7 mouse cellular contexts compared by ENCODE assay signal in the genomic region with DNA sequence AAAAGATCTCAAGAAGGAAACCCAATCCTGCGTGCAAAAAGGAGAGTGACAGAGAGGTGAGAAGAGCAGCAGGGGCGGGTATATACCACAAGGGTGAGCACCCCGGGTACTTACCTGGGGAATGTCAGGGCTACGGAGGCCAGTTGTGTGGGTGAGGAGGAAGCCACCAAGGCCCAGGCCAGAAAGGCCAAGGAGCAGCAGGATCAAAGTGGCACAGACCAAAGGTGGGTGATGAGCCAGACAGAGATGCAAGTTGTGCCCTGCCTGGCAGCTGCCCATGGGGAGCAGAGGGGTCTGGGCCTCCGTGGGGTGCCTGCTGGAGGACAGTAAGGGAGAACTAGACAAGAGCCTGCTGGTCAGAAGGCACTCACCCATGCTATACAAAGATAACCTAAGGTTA. TPM values are rescaled to one million over a fixed set of nuclear protein-coding genes. Genes with fewer than 3 reads are reported as not detected.
DNase-seq lines count a peak whose midpoint lies in the region; ATAC-seq lines count a peak whose summit lies in the region.

No protein-coding gene starts in this region.

- no peaks in the 10 kb centered on the region for H3K9me3 ChIP-seq in lung, embryonic 15.5 days
- H3K9me3 ChIP-seq in embryonic facial prominence, embryonic 15.5 days (replicated peaks), result no peaks in the 10 kb centered on the region
- H3K9me3 ChIP-seq in hindbrain, embryonic 12.5 days (replicated peaks), result no peaks in the 10 kb centered on the region
- H3K9me3 ChIP-seq in neural tube, embryonic 13.5 days, result no peaks in the 10 kb centered on the region

- no peaks in the 10 kb centered on the region for H3K27me3 ChIP-seq in lung, embryonic 15.5 days
- no peaks in the 10 kb centered on the region for H3K27me3 ChIP-seq in embryonic facial prominence, embryonic 15.5 days
- H3K27me3 ChIP-seq in hindbrain, embryonic 12.5 days, result no peaks in the 10 kb centered on the region
- no peaks in the 10 kb centered on the region for H3K27me3 ChIP-seq in neural tube, embryonic 13.5 days

- H3K9ac ChIP-seq in lung, embryonic 15.5 days, result no peak overlapping the region
- 0 out of 2 replicates have a peak overlapping the region, but pooled peaks have one; percentile 68 for H3K9ac ChIP-seq in embryonic facial prominence, embryonic 15.5 days
- H3K9ac ChIP-seq in hindbrain, embryonic 12.5 days, result no peak overlapping the region
- peak overlapping the region; percentile 88 for H3K9ac ChIP-seq in neural tube, embryonic 13.5 days

- H3K4me3 ChIP-seq in lung, embryonic 15.5 days, result no peak overlapping the region
- H3K4me3 ChIP-seq in embryonic facial prominence, embryonic 15.5 days (replicated peaks), result peak overlapping the region; percentile 75; the same call in 1 of the 2 replicates
- H3K4me3 ChIP-seq in hindbrain, embryonic 12.5 days, result no peak overlapping the region
- H3K4me3 ChIP-seq in neural tube, embryonic 13.5 days, result no peak overlapping the region

- no peak overlapping the region for H3K27ac ChIP-seq in lung, embryonic 15.5 days
- H3K27ac ChIP-seq in embryonic facial prominence, embryonic 15.5 days (replicated peaks), result no peak overlapping the region
- no peak overlapping the region for H3K27ac ChIP-seq in hindbrain, embryonic 12.5 days
- H3K27ac ChIP-seq in neural tube, embryonic 13.5 days (replicated peaks), result no peak overlapping the region

- no peak for DNase-seq in lung, adult 18-20 months
- no peak for DNase-seq in layer of hippocampus, adult 9-10 months (ENCODE audit: low spot score)
- no peak for DNase-seq in frontal cortex, postnatal 14 days (ENCODE audit: low spot score in 2 of 2)

- H3K36me3 ChIP-seq in lung, embryonic 15.5 days, result peaks cover under 1% of the 10 kb centered on the region; the same call in 1 of the 2 replicates
- H3K36me3 ChIP-seq in embryonic facial prominence, embryonic 15.5 days, result no peaks in the 10 kb centered on the region
- no peaks in the 10 kb centered on the region for H3K36me3 ChIP-seq in hindbrain, embryonic 12.5 days
- peaks cover 1% of the 10 kb centered on the region for H3K36me3 ChIP-seq in neural tube, embryonic 13.5 days

- no peak for ATAC-seq in lung, embryonic 15.5 days (ENCODE audit: borderline replicate concordance, extremely low read depth, low FRiP score, low TSS enrichment)
- no peak for ATAC-seq in embryonic facial prominence, embryonic 15.5 days (ENCODE audit: insufficient number of reproducible peaks, low FRiP score, low TSS enrichment, low read depth)
- no peak for ATAC-seq in hindbrain, embryonic 12.5 days (ENCODE audit: low FRiP score)
- no peak for ATAC-seq in neural tube, embryonic 13.5 days (ENCODE audit: low read depth)

- H3K4me1 ChIP-seq in lung, embryonic 15.5 days, result peaks cover 15% of the 10 kb centered on the region
- H3K4me1 ChIP-seq in embryonic facial prominence, embryonic 15.5 days, result peaks cover 17% of the 10 kb centered on the region
- peaks cover 15% of the 10 kb centered on the region for H3K4me1 ChIP-seq in hindbrain, embryonic 12.5 days
- H3K4me1 ChIP-seq in neural tube, embryonic 13.5 days (replicated peaks), result peaks cover 16% of the 10 kb centered on the region

- 84% methylated on average over 5 of the region's 5 CpGs for WGBS in lung, embryonic 15.5 days
- WGBS in embryonic facial prominence, embryonic 15.5 days, result 90% methylated on average over 5 of the region's 5 CpGs
- WGBS in hindbrain, embryonic 12.5 days, result 88% methylated on average over 5 of the region's 5 CpGs
- 90% methylated on average over 5 of the region's 5 CpGs for WGBS in neural tube, embryonic 13.5 days

- H3K4me2 ChIP-seq in lung, embryonic 15.5 days, result peak overlapping the region; percentile 80; the same call in 1 of the 2 replicates
- peak overlapping the region; percentile 71; the same call in 1 of the 2 replicates for H3K4me2 ChIP-seq in embryonic facial prominence, embryonic 15.5 days (replicated peaks)
- H3K4me2 ChIP-seq in hindbrain, embryonic 12.5 days (replicated peaks), result peak overlapping the region; percentile 70
- peak overlapping the region; percentile 74 for H3K4me2 ChIP-seq in neural tube, embryonic 13.5 days

RNA-seq across cellular contexts. Expression of a gene that starts 12.4 kb away (rescaled TPM):
- 48.0 and 55.0 TPM in 2 replicates for polyA plus RNA-seq in lung, embryonic 15.5 days (2015; fragmentation: Nextera tagmentation; extraction: Ambion mirVana)
- polyA plus RNA-seq in embryonic facial prominence, embryonic 15.5 days (2015; fragmentation: Nextera tagmentation; extraction: Ambion mirVana), result 50.4 and 50.6 TPM in 2 replicates
- polyA plus RNA-seq in hindbrain, embryonic 12.5 days (2016; fragmentation: Nextera tagmentation; extraction: Ambion mirVana), result 63.5 and 66.6 TPM in 2 replicates
- polyA plus RNA-seq in neural tube, embryonic 13.5 days (2015; fragmentation: Nextera tagmentation; extraction: Ambion mirVana), result 48.7 and 50.5 TPM in 2 replicates

RNA-seq across cellular contexts. Expression of a gene that starts 25.8 kb away (rescaled TPM):
- polyA plus RNA-seq in lung, embryonic 15.5 days (2015; fragmentation: Nextera tagmentation; extraction: Ambion mirVana), result 31.6 and 32.9 TPM in 2 replicates
- 34.7 and 37.0 TPM in 2 replicates for polyA plus RNA-seq in embryonic facial prominence, embryonic 15.5 days (2015; fragmentation: Nextera tagmentation; extraction: Ambion mirVana)
- 21.8 and 23.0 TPM in 2 replicates for polyA plus RNA-seq in hindbrain, embryonic 12.5 days (2016; fragmentation: Nextera tagmentation; extraction: Ambion mirVana)
- polyA plus RNA-seq in neural tube, embryonic 13.5 days (2015; fragmentation: Nextera tagmentation; extraction: Ambion mirVana), result 25.3 and 25.7 TPM in 2 replicates

RNA-seq across cellular contexts. Expression of a gene that starts 31.8 kb away (rescaled TPM):
- 13.6 and 15.0 TPM in 2 replicates for polyA plus RNA-seq in lung, embryonic 15.5 days (2015; fragmentation: Nextera tagmentation; extraction: Ambion mirVana)
- 19.1 and 20.2 TPM in 2 replicates for polyA plus RNA-seq in embryonic facial prominence, embryonic 15.5 days (2015; fragmentation: Nextera tagmentation; extraction: Ambion mirVana)
- polyA plus RNA-seq in hindbrain, embryonic 12.5 days (2016; fragmentation: Nextera tagmentation; extraction: Ambion mirVana), result 58.1 and 59.3 TPM in 2 replicates
- 94.3 and 99.3 TPM in 2 replicates for polyA plus RNA-seq in neural tube, embryonic 13.5 days (2015; fragmentation: Nextera tagmentation; extraction: Ambion mirVana)

RNA-seq across cellular contexts. Expression of a gene that starts 34.7 kb away (rescaled TPM):
- polyA plus RNA-seq in lung, embryonic 15.5 days (2015; fragmentation: Nextera tagmentation; extraction: Ambion mirVana), result 76.6 and 78.3 TPM in 2 replicates
- polyA plus RNA-seq in embryonic facial prominence, embryonic 15.5 days (2015; fragmentation: Nextera tagmentation; extraction: Ambion mirVana), result 84.4 and 92.0 TPM in 2 replicates
- 89.0 and 92.6 TPM in 2 replicates for polyA plus RNA-seq in hindbrain, embryonic 12.5 days (2016; fragmentation: Nextera tagmentation; extraction: Ambion mirVana)
- polyA plus RNA-seq in neural tube, embryonic 13.5 days (2015; fragmentation: Nextera tagmentation; extraction: Ambion mirVana), result 74.3 and 79.1 TPM in 2 replicates

RNA-seq across cellular contexts. Expression of a gene that starts 35.1 kb away (rescaled TPM):
- polyA plus RNA-seq in lung, embryonic 15.5 days (2015; fragmentation: Nextera tagmentation; extraction: Ambion mirVana), result 31.6 and 34.4 TPM in 2 replicates
- 26.8 and 33.3 TPM in 2 replicates for polyA plus RNA-seq in embryonic facial prominence, embryonic 15.5 days (2015; fragmentation: Nextera tagmentation; extraction: Ambion mirVana)
- 30.5 and 35.4 TPM in 2 replicates for polyA plus RNA-seq in hindbrain, embryonic 12.5 days (2016; fragmentation: Nextera tagmentation; extraction: Ambion mirVana)
- polyA plus RNA-seq in neural tube, embryonic 13.5 days (2015; fragmentation: Nextera tagmentation; extraction: Ambion mirVana), result 19.0 and 19.9 TPM in 2 replicates

Comparison
In these comparisons a context has a peak if more than half of its experiments do, and no peak if none do; other contexts are left out.
1. H3K9ac ChIP-seq: peak in embryonic facial prominence, embryonic 15.5 days (single experiment) and neural tube, embryonic 13.5 days (single experiment); none in lung, embryonic 15.5 days (single experiment) and hindbrain, embryonic 12.5 days (single experiment).
2. Peak in every context shown above with its lines, with median percentiles within 50 percentile points of each other: H3K4me2 ChIP-seq.